Mouse (Mus musculus): ENCODE results near the gene Bmp2k.
"Not testable (repeated sequence)": the region's sequence is repeated elsewhere in the genome, so short reads cannot be mapped to it uniquely, and the experiment has no call there.

The Bmp2k gene

DNA sequence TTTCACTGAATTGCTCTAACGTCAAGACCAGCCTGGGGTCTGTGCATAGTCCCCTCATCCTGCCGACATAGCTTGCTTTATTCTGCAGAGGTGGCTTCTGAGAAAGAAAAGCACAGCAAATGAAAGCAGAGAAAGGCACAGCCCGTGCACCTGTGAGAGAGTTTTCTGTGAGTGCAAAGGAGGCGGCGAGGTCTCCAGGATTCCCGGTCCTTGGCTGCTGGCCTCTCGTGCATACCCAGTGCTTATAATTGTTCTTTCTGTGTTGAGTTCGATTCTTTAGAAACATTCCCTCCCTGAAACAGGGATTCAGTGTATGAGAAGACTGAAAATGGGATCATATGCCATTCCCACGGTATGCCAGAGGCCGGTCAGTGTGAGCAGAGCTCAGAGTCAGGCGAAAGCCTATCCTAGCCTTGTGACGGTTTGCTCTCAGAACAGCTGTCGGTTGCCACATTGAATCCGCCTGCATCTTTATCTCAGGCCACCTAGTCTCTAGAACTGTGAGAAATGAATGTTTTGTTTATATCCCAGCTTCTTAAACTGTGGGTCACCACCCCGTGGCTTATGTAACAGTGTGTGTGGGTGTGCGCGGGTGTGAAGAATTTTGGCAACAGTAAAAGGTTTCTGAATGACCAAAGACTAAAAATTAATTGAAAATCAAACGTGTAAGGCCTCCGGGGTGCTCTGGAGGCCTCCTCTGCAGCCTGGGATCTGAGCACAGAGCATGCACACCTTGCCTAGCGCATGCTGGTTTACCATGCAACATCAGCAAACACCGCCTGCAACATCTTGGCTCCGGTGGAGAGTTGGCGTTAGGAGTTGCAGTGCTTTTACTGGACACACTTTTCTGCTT, 6.9 kb downstream of the Bmp2k start:
- H3K27me3 ChIP-seq (ENCODE audit: control insufficient read depth, insufficient read depth, low read length, poor library complexity, severe bottlenecking), result no peaks in the 10 kb centered on the region
- DNase-seq (ENCODE audit: low read depth, low spot score), result no peak

DNA sequence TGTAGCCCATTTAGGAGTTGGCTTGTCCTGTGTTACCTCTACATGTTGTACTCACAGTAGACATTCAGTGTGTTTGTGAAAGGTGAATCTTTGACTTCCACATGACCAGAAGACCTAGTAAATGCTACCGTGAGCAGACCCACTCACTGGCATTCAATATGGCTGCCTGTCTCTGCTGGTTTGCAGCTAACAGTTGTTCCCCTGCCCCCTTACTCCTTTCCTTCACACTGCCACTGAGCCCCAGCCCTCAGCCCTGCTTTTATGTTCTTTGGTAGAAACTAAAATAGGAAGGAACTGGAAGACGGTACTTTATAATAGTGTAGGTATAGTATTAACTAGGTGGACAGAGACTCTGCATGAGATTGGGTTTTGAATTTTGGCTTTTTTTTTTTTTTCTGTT, 8.4 kb downstream of the Bmp2k start:
- Histone ChIP-seq H3K36me3 (ENCODE audit: control insufficient read depth, insufficient read depth, low read length, poor library complexity, severe bottlenecking) (no peaks in the 10 kb centered on the region; the same call in 1 of the 2 replicates), H3K27me3 (ENCODE audit: control insufficient read depth, insufficient read depth, low read length, poor library complexity, severe bottlenecking) (no peaks in the 10 kb centered on the region)
- DNase-seq (ENCODE audit: low read depth, low spot score), result no peak

More for the DNA sequence above, 6.9 kb downstream of the Bmp2k start:
- no peaks in the 10 kb centered on the region; the same call in 1 of the 2 replicates for H3K36me3 ChIP-seq (ENCODE audit: control insufficient read depth, insufficient read depth, low read length, poor library complexity, severe bottlenecking)

DNA sequence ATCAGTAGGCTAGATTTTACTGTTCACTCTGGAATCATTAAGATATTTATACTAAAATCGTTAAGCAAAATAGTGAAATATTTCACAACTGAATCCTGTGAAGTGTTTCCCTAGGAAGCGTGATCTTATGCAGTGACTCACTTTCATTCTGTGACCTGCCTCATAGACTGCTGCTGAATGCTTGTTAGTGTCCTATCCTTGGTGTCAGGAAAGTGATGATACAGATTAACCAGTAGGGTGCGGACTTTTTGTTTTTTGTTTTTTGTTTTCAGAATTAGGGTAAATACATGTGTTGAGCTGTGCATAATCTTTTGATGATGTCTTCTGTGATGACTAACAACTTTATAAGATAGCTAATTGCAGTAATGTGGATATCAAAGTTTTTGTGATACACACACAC, 9.4 kb downstream of the Bmp2k start:
- no peak for DNase-seq (ENCODE audit: low read depth, low spot score)
- no peaks in the 10 kb centered on the region for H3K27me3 ChIP-seq (ENCODE audit: control insufficient read depth, insufficient read depth, low read length, poor library complexity, severe bottlenecking)
- H3K36me3 ChIP-seq (ENCODE audit: control insufficient read depth, insufficient read depth, low read length, poor library complexity, severe bottlenecking), result no peaks in the 10 kb centered on the region; the same call in 1 of the 2 replicates

DNA sequence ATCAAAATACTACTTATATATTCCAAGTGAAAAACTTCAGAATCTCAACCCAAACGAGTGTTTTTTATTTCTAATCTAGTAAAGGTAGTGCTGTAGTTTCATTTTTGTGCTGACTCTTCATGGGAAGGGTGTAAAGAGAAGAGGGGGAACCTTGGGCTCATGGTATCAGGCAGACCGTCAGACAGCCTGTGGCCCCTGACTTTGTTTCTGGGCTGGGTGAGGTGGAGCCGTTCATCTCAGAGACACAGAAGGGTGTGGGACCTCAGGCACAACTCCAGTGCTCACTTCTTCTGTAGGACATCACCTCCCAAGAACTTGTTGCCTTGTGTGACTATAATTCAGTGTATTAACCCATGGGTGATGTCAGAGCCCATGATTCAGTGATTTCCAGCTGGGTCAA, 10.0 kb downstream of the Bmp2k start:
- Histone ChIP-seq H3K27me3 (ENCODE audit: control insufficient read depth, insufficient read depth, low read length, poor library complexity, severe bottlenecking) (no peaks in the 10 kb centered on the region), H3K36me3 (ENCODE audit: control insufficient read depth, insufficient read depth, low read length, poor library complexity, severe bottlenecking) (no peaks in the 10 kb centered on the region; the same call in 1 of the 2 replicates)
- no peak for DNase-seq (ENCODE audit: low read depth, low spot score)

DNA sequence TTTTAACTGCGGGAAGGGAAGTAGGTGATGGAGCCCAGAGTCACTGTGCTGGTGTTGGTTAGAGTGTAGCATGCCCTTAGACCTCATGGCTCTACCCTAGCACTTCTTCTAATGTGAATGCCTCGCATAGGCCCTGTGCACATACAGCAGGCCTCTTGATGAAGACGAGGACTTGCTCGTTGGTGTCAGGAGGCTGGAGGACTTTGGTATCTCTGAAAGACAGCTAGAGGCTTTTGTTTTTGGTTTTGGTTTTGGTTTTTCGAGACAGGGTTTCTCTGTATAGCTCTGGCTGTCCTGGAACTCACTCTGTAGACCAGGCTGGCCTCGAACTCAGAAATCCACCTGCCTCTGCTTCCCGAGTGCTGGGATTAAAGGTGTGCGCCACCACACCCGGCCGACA, 11.7 kb downstream of the Bmp2k start:
- not testable (repeated sequence) for DNase-seq (ENCODE audit: low read depth, low spot score); H3K36me3 ChIP-seq (ENCODE audit: control insufficient read depth, insufficient read depth, low read length, poor library complexity, severe bottlenecking); H3K27me3 ChIP-seq (ENCODE audit: control insufficient read depth, insufficient read depth, low read length, poor library complexity, severe bottlenecking)

DNA sequence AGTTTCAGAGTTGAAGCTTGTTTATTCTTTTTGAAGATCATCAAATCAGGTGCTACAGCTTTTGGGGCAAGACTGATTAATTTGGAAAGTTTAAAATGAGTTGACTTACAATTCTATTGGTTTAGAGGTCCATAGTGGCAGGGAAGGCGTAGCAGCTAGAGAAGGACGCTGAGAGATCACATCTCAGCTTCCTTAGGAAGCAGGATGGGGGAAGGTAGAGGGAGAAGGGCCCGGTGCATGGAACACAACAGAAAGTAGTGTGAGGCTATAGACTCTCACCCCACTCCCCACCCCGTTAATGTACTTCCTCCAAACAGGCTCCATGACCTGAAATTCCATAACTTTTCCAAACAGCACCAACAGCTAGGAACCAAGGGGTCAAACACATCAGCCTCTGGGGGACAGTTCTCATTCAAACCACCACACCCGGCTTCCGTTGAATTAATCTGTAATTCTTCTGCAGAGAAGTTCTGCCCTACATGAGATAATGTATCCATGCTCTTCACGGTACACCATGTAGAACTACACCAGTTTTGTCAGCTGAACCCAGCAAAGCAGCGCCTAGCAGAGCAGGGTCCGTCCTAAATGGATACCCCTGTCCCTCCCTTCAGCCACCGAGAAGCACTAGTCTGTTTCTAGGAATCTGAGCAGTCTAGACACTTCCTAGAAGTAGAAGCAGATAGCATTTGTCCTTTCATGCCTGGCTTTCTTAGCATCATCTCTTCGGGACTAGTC, 12.3 kb downstream of the Bmp2k start:
- Histone ChIP-seq H3K36me3 (ENCODE audit: control insufficient read depth, insufficient read depth, low read length, poor library complexity, severe bottlenecking) (no peaks in the 10 kb centered on the region), H3K27me3 (ENCODE audit: control insufficient read depth, insufficient read depth, low read length, poor library complexity, severe bottlenecking) (no peaks in the 10 kb centered on the region)
- DNase-seq (ENCODE audit: low read depth, low spot score), result no peak

DNA sequence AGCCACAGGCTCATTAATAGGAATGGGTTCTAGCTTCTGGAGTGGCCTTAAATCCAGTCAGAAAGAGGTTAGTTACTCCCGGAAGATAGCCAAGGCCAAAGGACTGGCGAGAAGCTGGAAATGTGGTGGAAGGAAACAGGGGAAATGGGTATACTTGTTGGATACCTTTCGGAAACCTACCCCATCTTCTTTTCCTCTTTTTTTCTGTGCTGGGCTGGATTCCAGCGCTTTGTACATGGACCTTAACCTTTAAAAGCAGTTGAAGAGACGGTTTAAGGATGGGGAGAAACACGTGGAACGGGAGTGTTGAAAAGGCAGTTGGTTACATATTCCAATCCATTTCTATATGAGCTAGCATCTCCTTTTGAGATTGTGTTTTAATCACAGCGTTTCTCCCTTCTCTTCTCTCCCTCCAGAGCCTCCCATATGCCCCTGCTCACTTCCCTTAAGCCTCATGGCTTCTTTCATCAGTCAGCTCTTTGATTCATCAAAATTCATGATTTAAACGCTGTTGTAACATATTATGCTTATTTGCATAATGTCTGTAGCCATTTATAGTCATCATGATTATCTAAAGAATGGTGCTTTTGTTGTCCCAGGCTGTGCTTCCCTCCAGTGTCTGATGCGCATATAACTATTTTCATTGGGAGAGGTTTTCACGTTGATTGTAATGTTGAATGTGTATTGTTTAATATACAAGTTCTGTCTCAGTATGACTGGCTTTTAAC, 18.5 kb downstream of the Bmp2k start:
- Histone ChIP-seq H3K27me3 (ENCODE audit: control insufficient read depth, insufficient read depth, low read length, poor library complexity, severe bottlenecking) (no peaks in the 10 kb centered on the region), H3K36me3 (ENCODE audit: control insufficient read depth, insufficient read depth, low read length, poor library complexity, severe bottlenecking) (no peaks in the 10 kb centered on the region)
- no peak for DNase-seq (ENCODE audit: low read depth, low spot score)

DNA sequence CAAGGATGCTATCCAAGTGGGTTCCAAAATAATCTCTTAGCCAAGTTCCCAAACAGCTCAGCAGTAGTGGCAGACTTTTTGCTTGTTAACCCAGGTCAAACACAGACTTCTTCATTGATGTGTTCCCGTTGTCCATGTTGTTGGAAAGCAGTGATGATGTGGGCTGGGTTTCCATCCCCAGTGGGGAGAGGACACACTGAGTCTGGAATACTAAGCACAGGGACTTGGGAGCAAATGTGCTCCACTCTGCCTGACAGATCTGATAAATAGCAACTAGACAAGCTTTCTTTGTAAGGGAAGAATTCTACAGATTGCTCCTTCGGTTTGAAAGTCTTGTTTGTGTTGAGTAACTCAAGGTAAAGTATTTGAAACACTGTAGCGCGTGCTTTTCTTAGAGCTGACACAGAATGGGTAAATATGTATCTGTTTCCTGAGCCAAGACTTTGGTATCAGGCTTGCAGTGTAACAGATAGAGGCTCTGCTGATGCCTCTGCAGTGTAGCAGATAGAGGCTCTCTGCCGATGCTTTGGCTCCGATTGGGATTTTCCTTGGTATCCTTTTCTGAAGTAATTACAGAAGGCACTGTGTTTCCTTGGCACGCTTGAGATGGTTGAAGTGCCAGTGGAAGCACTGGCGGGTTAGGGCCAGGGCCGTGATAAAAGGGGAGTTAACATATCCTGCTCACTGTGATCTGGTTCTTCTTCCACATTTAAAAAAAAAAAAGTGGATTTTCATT, 19.5 kb downstream of the Bmp2k start:
- no peak for DNase-seq (ENCODE audit: low read depth, low spot score)
- Histone ChIP-seq H3K36me3 (ENCODE audit: control insufficient read depth, insufficient read depth, low read length, poor library complexity, severe bottlenecking) (no peaks in the 10 kb centered on the region), H3K27me3 (ENCODE audit: control insufficient read depth, insufficient read depth, low read length, poor library complexity, severe bottlenecking) (no peaks in the 10 kb centered on the region)

DNA sequence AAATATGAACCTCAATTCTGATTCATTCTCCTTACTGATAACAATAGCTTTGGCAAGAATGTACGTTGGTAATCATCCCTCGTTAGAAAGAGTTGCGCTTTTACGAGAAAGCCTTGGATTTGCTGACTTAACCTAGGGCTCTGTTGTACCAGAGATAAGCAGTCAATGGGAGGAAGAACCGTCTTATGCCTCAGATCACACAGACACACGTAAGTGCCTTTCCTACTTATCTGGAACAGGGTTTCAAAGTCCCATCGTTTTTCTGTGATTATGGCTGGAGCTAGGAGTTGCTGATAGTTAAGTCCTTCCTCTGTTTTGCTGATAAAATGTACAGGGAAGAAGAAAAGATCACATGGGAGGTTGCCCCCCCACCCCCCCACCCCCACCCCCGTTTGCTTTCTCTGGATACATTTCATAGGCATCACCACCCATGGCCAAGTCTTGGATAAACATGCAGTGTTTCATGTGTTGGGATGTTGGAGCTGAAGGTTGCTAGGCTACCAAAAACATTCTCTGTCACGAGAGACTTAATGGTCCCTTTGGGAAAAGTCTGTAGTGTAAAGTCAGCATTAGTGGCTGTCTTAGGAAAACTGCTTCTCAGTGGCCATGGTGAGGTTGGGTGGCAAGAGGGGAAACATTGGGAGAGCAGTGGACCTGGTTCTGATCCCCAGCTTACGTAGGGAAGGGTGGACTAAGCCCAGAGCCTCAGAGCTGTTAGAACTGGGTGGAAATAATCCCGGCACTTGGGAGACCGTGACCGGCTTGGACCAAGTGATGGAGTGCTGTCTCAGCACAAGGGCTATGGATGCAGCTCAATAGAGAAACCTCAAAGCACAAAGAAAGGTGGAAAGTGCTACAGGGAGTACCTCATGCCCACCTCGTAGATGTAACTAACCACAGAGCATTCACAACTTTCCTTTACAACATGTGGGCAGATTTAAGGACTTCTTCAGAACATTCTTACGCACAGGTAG, 25.1 kb downstream of the Bmp2k start:
- Histone ChIP-seq H3K36me3 (ENCODE audit: control insufficient read depth, insufficient read depth, low read length, poor library complexity, severe bottlenecking) (no peaks in the 10 kb centered on the region), H3K27me3 (ENCODE audit: control insufficient read depth, insufficient read depth, low read length, poor library complexity, severe bottlenecking) (no peaks in the 10 kb centered on the region)
- DNase-seq (ENCODE audit: low read depth, low spot score), result no peak

DNA sequence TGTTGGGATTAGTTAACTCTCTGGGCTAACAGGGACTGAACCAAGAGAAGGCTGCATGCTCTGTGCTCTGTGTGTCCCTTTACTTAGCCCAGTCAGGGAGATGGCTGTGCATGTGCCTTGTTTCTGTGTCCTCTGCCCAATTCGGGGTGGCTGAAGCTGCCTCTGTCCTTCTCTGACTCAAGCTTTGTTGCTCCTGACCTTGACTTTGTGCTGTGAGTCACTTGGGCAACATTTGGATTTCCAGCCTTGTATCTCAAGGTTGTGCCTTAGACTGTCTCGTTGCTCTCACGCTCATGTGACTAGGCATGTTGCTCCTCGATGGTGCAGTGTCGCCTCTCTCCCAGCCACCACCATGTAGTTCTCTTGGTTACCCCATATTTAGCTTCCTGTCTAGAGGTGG, 27.3 kb downstream of the Bmp2k start:
- Histone ChIP-seq H3K36me3 (ENCODE audit: control insufficient read depth, insufficient read depth, low read length, poor library complexity, severe bottlenecking) (peaks cover 5% of the 10 kb centered on the region; the same call in 1 of the 2 replicates), H3K27me3 (ENCODE audit: control insufficient read depth, insufficient read depth, low read length, poor library complexity, severe bottlenecking) (no peaks in the 10 kb centered on the region)
- DNase-seq (ENCODE audit: low read depth, low spot score), result no peak

DNA sequence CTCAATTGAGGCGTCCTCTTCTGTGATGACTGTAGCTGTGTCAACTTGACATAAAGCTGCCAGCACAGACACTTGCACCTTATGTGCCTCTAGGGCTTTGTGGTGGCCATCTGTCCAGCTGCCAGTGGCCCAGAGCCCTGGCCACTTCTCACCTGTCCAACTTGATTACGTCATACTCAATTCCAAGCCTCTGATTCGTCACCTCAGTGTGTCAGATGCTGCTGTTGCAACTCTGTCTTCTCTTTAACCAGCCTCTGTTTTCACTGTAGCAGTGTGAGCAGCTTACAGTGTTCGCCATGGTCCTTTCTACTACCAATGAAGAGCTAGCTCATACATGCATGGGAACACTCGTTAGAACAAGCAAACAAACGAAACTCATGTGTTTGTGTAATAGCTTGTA, 28.2 kb downstream of the Bmp2k start:
- H3K27me3 ChIP-seq (ENCODE audit: control insufficient read depth, insufficient read depth, low read length, poor library complexity, severe bottlenecking), result no peaks in the 10 kb centered on the region
- no peak for DNase-seq (ENCODE audit: low read depth, low spot score)
- peaks cover 5% of the 10 kb centered on the region; the same call in 1 of the 2 replicates for H3K36me3 ChIP-seq (ENCODE audit: control insufficient read depth, insufficient read depth, low read length, poor library complexity, severe bottlenecking)

DNA sequence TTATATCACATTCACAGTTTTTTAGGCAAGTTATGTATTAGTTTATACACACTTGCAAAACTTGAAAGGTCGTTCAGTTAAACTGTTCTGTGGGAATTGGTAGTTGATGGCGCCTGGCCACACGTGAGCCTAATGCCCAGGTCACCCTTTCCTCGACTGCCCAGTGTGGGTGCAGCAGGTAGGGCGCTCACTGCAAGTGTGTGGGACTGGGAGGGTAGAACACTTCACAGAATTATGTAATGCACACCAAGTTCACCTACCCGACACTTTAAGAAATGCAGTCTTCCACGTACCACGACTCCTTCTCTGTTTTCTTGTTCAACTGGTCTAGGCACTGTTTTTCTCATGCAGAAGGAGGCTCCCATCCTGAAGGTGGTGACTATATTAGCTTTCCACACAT, 30.5 kb downstream of the Bmp2k start:
- no peak for DNase-seq (ENCODE audit: low read depth, low spot score)
- no peaks in the 10 kb centered on the region; the same call in 1 of the 2 replicates for H3K27me3 ChIP-seq (ENCODE audit: control insufficient read depth, insufficient read depth, low read length, poor library complexity, severe bottlenecking)
- H3K36me3 ChIP-seq (ENCODE audit: control insufficient read depth, insufficient read depth, low read length, poor library complexity, severe bottlenecking), result peaks cover 9% of the 10 kb centered on the region

DNA sequence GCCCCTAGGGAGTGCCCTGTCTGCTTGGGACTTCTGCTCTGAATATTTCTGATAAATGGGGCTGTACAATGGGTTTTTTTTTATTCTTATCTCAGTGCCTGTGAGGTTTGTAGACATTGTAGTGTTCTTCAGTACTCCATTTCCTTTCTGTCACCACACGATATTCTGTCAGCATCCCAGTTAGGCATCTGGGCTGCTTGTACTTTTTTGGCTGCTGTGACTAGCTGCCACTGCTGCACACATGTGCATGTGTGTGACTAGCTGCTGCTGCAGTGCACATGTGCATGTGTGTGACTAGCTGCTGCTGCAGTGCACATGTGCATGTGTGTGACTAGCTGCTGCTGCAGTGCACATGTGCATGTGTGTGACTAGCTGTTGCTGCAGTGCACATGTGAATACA, 31.4 kb downstream of the Bmp2k start:
- H3K27me3 ChIP-seq (ENCODE audit: control insufficient read depth, insufficient read depth, low read length, poor library complexity, severe bottlenecking); DNase-seq (ENCODE audit: low read depth, low spot score): not testable (repeated sequence)
- peaks cover 12% of the 10 kb centered on the region for H3K36me3 ChIP-seq (ENCODE audit: control insufficient read depth, insufficient read depth, low read length, poor library complexity, severe bottlenecking)
